Mouse (Mus musculus): ENCODE data around the gene Gm49325. TPM values are rescaled to one million over a fixed set of nuclear protein-coding genes. Genes with fewer than 3 reads are reported as not detected.

The Gm49325 gene
- polyA plus RNA-seq, 1 experiment from 2014 or later = 1.7 TPM

DNA sequence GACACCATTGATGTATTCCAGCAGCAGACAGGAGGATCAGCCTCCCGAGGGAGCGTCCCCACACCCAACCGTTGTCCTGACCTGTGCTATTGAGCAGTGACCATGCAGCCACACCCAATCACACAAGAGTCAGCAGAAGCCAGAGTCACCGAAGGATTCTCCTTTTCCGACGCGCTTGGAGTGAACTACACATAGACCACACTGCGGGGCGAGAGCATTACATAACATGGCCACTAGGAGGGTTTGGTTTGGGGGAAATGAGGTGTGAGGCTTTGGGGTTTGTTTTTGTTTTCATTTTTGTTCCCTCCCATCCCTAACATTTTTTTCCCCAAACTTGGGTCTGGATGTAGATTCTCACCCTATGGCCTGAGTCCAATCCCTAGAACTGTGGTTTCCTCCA lies 10.2 kb downstream of the Gm49325 start:
- 95% methylated on average over 9 of the region's 9 CpGs for WGBS
- Histone ChIP-seq H3K9me3 (replicated peaks; ENCODE audit: control insufficient read depth, low read length) (no peaks in the 10 kb centered on the region), H3K4me1 (ENCODE audit: control insufficient read depth, insufficient read depth, low read length) (no peaks in the 10 kb centered on the region), H3K4me3 (ENCODE audit: low read depth, low read length) (no peak overlapping the region), H3K4me2 (ENCODE audit: low read length) (no peak overlapping the region), H3K27me3 (replicated peaks; ENCODE audit: control insufficient read depth, insufficient read depth, low read length) (no peaks in the 10 kb centered on the region), H3K27ac (ENCODE audit: low read depth, low read length) (no peak overlapping the region), H3K36me3 (ENCODE audit: control insufficient read depth, insufficient read depth, low read length) (peaks cover 66% of the 10 kb centered on the region), H3K9ac (ENCODE audit: low read length) (no peak overlapping the region)
- ATAC-seq (no peak), DNase-seq (ENCODE audit: low spot score) (no peak)

DNA sequence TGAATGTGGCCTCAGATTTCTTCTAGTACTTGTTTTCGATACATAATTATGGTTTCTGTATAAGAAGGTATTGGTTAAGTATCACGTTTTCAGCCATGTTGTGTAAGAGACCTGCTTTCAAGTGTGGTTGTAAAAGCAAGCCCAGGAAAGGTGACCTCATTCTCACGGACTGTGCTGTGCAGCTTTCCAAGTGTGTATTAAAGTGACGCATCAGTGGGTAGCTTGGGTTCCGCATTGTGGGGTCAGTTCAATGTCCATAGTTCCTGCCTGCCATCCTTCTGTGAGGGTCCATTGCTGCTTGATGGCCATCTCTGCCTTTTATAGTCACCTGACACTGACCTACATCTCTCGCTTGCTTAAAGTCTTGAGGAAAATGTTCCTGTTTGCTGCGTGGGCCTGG lies 10.9 kb downstream of the Gm49325 start:
- Histone ChIP-seq H3K9me3 (replicated peaks; ENCODE audit: control insufficient read depth, low read length) (no peaks in the 10 kb centered on the region), H3K27ac (ENCODE audit: low read depth, low read length) (no peak overlapping the region), H3K27me3 (replicated peaks; ENCODE audit: control insufficient read depth, insufficient read depth, low read length) (no peaks in the 10 kb centered on the region), H3K4me3 (ENCODE audit: low read depth, low read length) (no peak overlapping the region), H3K4me2 (ENCODE audit: low read length) (no peak overlapping the region), H3K4me1 (ENCODE audit: control insufficient read depth, insufficient read depth, low read length) (peaks cover 3% of the 10 kb centered on the region; the same call in 1 of the 2 replicates), H3K9ac (ENCODE audit: low read length) (no peak overlapping the region), H3K36me3 (ENCODE audit: control insufficient read depth, insufficient read depth, low read length) (peaks cover 59% of the 10 kb centered on the region)
- WGBS = 90% methylated on average over 7 of the region's 7 CpGs
- DNase-seq (ENCODE audit: low spot score) (no peak), ATAC-seq (no peak)

DNA sequence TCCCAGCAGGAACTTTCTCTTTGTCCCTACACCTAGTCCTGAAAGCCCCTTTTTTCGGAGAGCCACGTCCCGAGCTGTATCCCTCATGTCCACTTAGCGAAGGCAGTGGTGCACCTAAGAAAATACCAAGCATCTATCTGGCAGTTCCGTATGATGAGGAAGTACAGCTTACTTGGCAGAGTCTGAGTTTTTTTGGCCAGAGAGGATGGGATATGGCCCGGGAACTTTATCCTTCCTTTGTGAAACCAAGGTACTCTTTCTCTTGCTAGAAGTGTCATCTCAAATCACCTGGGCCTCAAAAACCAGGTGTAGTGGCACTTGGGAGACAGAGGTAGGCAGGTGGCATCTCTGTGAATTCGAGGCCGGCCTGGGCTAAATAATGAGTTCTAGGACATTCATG lies 15.5 kb downstream of the Gm49325 start:
- Histone ChIP-seq H3K4me3 (ENCODE audit: low read depth, low read length) (peak overlapping the region; percentile 89), H3K36me3 (ENCODE audit: control insufficient read depth, insufficient read depth, low read length) (peaks cover 20% of the 10 kb centered on the region), H3K4me2 (ENCODE audit: low read length) (peak overlapping the region; percentile 60), H3K27ac (ENCODE audit: low read depth, low read length) (peak overlapping the region; percentile 82), H3K9me3 (replicated peaks; ENCODE audit: control insufficient read depth, low read length) (no peaks in the 10 kb centered on the region), H3K27me3 (replicated peaks; ENCODE audit: control insufficient read depth, insufficient read depth, low read length) (no peaks in the 10 kb centered on the region), H3K4me1 (ENCODE audit: control insufficient read depth, insufficient read depth, low read length) (peaks cover 22% of the 10 kb centered on the region), H3K9ac (ENCODE audit: low read length) (peak overlapping the region; percentile 97)
- 71% methylated on average over 8 of the region's 8 CpGs for WGBS
- no peak for ATAC-seq
- no peak for DNase-seq (ENCODE audit: low spot score)

DNA sequence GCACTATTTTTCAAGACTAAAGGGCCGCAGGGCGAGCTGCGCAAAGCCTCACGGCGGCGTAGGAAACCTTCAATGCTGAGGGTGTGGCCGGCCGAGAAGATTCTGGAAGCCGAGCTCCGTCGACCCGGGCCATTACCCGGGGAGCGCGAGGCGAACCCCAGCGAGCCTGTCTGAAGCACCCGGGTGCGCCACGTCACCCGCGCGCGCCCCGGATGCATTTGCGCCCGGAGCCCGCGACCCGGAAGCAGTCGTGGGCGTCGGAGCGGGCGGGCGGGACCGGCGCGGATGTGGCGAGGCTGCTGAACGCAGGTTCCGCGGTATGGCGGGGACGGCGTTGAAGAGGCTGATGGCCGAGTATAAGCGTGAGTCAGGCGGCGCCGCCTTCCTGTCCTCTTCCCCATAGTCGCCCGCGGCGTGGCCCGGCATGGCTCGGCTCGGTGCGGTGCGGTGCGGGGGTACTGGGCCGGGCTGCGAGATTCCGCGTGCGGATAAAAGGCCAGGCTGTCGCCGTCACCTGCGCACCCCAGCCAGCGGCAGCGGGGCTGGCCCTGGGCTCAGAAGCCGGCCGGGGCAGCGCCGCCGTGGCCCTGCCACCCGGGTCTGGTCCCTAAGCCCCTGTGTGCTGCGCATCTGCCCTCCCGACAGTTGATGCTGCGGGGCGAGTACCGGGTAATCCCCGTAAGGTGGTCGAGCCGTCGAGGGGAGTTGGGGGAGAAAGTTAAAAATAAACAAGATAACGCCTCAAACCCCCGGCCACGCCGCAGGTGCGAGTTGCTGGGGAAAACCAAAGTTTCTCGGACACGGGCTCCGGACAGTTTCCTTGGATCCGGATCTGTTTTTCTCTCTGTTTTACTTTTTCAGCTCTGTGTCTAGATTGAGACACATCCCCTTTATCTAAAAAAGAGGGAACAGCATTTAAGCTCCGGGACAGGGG lies 16.3 kb downstream of the Gm49325 start, which contains the start of gene Ube2g2:
TSS of gene Ube2g2 (plus strand) at position 221 of the 934 bp plus-strand sequence.
- H3K27ac ChIP-seq (ENCODE audit: low read depth, low read length) = peak within 1 kb of the TSS; percentile 82
- H3K4me3 ChIP-seq (ENCODE audit: low read depth, low read length) = peak within 1 kb of the TSS; percentile 89
- under 1% methylated on average over 90 of the region's 96 CpGs for WGBS
- peaks cover 12% of the 10 kb centered on the region for H3K36me3 ChIP-seq (ENCODE audit: control insufficient read depth, insufficient read depth, low read length)
- H3K4me1 ChIP-seq (ENCODE audit: control insufficient read depth, insufficient read depth, low read length) = peaks cover 22% of the 10 kb centered on the region
- ATAC-seq (peak; percentile 94), DNase-seq (ENCODE audit: low spot score) (peak; percentile 93)
- H3K9ac ChIP-seq (ENCODE audit: low read length) = peak within 1 kb of the TSS; percentile 97
- no peaks in the 10 kb centered on the region for H3K27me3 ChIP-seq (replicated peaks; ENCODE audit: control insufficient read depth, insufficient read depth, low read length)
- peak within 1 kb of the TSS; percentile 60 for H3K4me2 ChIP-seq (ENCODE audit: low read length)
- H3K9me3 ChIP-seq (replicated peaks; ENCODE audit: control insufficient read depth, low read length) = no peaks in the 10 kb centered on the region

DNA sequence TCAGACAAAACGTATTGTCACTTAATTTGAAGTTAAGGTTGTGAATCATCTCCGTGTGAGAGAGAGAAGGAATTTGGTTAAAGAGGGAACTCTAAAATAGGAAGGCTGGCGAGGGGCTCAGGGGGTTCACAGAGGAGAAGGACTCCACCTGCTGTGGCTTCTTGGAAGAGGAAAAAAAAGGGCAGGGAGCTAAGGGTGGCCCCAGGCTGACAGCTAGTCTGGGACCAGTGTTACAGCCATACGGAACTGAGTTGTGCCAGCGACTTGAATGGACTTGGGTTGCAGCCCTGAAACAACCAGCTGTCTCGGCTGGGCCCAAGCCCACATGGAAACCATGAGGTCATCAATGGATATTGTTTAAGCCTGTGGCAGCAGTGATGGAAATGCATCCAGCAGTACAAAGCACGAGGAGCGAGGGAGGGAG lies 17.1 kb downstream of the Gm49325 start:
- peak; percentile 71 for ATAC-seq
- Histone ChIP-seq H3K36me3 (ENCODE audit: control insufficient read depth, insufficient read depth, low read length) (peaks cover 5% of the 10 kb centered on the region), H3K9ac (ENCODE audit: low read length) (peak overlapping the region; percentile 97), H3K9me3 (replicated peaks; ENCODE audit: control insufficient read depth, low read length) (no peaks in the 10 kb centered on the region), H3K27ac (ENCODE audit: low read depth, low read length) (peak overlapping the region; percentile 82; the same call in 1 of the 2 replicates), H3K4me2 (ENCODE audit: low read length) (peak overlapping the region; percentile 60), H3K4me3 (ENCODE audit: low read depth, low read length) (peak overlapping the region; percentile 89), H3K4me1 (ENCODE audit: control insufficient read depth, insufficient read depth, low read length) (peaks cover 22% of the 10 kb centered on the region), H3K27me3 (replicated peaks; ENCODE audit: control insufficient read depth, insufficient read depth, low read length) (no peaks in the 10 kb centered on the region)
- peak; percentile 87 for DNase-seq (ENCODE audit: low spot score)
- WGBS = 2% methylated on average over 8 of the region's 8 CpGs

DNA sequence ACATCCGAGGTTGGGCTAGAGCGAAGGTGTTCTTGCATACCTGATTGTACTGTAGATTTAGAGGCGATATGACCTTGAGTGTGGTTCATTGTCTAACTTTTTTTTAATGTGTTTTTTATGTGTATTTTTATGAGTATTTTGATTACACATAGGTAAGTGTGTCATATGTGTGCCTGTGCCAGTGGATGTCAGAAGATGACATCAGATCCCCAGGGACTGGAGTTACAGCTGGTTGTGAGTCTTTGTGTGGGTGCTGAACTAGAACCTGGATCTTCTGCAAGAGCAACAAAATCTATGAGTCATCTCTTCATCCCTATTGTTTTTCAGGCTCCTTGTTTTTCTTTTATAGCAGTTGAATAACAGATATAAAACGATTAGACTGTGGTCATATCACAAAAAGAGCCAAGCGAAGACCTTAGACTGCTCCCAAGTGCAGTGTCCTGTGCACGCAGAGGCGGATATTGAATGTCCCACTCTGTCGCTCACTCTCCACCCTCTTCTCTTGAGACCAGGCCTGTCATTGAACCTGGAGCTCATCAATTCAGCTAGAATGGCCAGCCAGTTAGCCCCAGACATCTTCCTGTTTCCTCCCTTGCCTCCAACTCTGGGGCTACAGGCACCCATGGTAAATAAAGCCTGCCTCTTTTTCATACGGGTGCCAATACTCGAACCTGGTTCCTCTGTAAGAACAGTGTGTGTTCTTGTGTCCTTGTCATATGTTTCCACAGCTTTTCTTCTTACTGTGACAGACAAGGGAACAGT lies 17.8 kb downstream of the Gm49325 start:
- ATAC-seq (no peak), DNase-seq (ENCODE audit: low spot score) (no peak)
- H3K27me3 ChIP-seq (replicated peaks; ENCODE audit: control insufficient read depth, insufficient read depth, low read length) = no peaks in the 10 kb centered on the region
- H3K4me3 ChIP-seq (ENCODE audit: low read depth, low read length) = peak overlapping the region; percentile 89
- H3K9me3 ChIP-seq (replicated peaks; ENCODE audit: control insufficient read depth, low read length) = no peaks in the 10 kb centered on the region
- H3K4me2 ChIP-seq (ENCODE audit: low read length) = peak overlapping the region; percentile 60
- WGBS = 86% methylated on average over 10 of the region's 10 CpGs
- peak overlapping the region; percentile 97 for H3K9ac ChIP-seq (ENCODE audit: low read length)
- H3K36me3 ChIP-seq (ENCODE audit: control insufficient read depth, insufficient read depth, low read length) = peaks cover 2% of the 10 kb centered on the region; the same call in 1 of the 2 replicates
- peaks cover 22% of the 10 kb centered on the region for H3K4me1 ChIP-seq (ENCODE audit: control insufficient read depth, insufficient read depth, low read length)
- H3K27ac ChIP-seq (ENCODE audit: low read depth, low read length) = peak overlapping the region; percentile 82; the same call in 1 of the 2 replicates

DNA sequence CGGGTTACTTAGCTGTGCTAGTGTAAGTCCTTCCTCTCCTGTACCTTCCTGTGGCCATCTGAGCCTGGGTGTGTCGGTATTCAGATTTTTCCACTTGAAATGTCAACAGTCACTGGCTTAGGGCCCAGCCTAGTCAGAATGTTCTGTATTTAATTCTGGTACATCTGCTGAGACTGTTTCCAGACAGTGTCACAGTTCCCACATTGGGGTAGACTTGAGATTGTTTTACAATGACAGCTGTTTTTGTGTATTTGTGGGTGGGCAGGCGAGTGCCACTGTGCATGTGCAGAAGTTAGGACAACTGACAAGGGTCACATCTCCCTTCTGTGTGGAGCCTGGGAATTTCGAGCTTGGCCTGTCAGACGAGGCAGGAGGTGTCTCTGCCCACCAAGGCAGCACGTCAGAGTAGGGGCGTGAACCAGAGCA lies 18.6 kb downstream of the Gm49325 start:
- H3K27ac ChIP-seq (ENCODE audit: low read depth, low read length) = no peak overlapping the region
- peak overlapping the region; percentile 32; the same call in 1 of the 2 replicates for H3K9ac ChIP-seq (ENCODE audit: low read length)
- 76% methylated on average over 7 of the region's 7 CpGs for WGBS
- no peak overlapping the region for H3K4me3 ChIP-seq (ENCODE audit: low read depth, low read length)
- no peak for ATAC-seq
- no peaks in the 10 kb centered on the region for H3K27me3 ChIP-seq (replicated peaks; ENCODE audit: control insufficient read depth, insufficient read depth, low read length)
- peaks cover 22% of the 10 kb centered on the region for H3K4me1 ChIP-seq (ENCODE audit: control insufficient read depth, insufficient read depth, low read length)
- H3K4me2 ChIP-seq (ENCODE audit: low read length) = peak overlapping the region; percentile 60; the same call in 1 of the 2 replicates
- DNase-seq (ENCODE audit: low spot score) = no peak
- H3K9me3 ChIP-seq (replicated peaks; ENCODE audit: control insufficient read depth, low read length) = no peaks in the 10 kb centered on the region
- H3K36me3 ChIP-seq (ENCODE audit: control insufficient read depth, insufficient read depth, low read length) = peaks cover 2% of the 10 kb centered on the region; the same call in 1 of the 2 replicates

DNA sequence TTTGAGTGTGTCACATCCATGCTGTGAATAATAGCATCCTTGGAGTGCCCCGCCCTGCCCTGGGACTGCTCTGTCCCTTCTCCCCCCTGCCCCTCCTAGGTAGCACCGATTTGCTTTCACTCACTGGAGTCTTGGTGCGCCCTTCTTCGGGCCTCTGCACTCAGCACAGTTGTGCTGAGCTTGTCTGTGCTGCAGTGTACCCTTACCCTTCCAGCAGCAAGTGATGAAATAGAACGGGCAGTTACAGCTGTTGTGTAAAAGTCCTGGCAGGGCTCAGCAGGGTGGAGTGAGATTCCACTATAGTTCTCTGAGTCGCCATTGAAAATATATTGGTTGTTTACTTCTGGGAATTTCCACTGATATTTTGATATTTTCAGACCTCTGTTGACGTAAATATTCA lies 20.0 kb downstream of the Gm49325 start:
- H3K4me2 ChIP-seq (ENCODE audit: low read length) = no peak overlapping the region
- no peaks in the 10 kb centered on the region for H3K27me3 ChIP-seq (replicated peaks; ENCODE audit: control insufficient read depth, insufficient read depth, low read length)
- H3K27ac ChIP-seq (ENCODE audit: low read depth, low read length) = no peak overlapping the region
- peaks cover 22% of the 10 kb centered on the region for H3K4me1 ChIP-seq (ENCODE audit: control insufficient read depth, insufficient read depth, low read length)
- peaks cover 3% of the 10 kb centered on the region for H3K36me3 ChIP-seq (ENCODE audit: control insufficient read depth, insufficient read depth, low read length)
- H3K4me3 ChIP-seq (ENCODE audit: low read depth, low read length) = no peak overlapping the region
- DNase-seq (ENCODE audit: low spot score) (no peak), ATAC-seq (no peak)
- 89% methylated on average over 7 of the region's 7 CpGs for WGBS
- no peak overlapping the region for H3K9ac ChIP-seq (ENCODE audit: low read length)
- H3K9me3 ChIP-seq (replicated peaks; ENCODE audit: control insufficient read depth, low read length) = no peaks in the 10 kb centered on the region
